Mouse (Mus musculus): Measurements from ENCODE around the gene Vtn.

Vtn gene

GRCm38 (mm10) chr11:78497544-78498522 is 1.1 kb upstream of the Vtn start, which contains the start of gene Sarm1:
Gene Sarm1, minus strand, starts transcription at chr11:78497754.
- peak; percentile 94 for ATAC-seq (ENCODE audit: low TSS enrichment)

GRCm38 (mm10) chr11:78499543-78499942 is 652 bp downstream of the Vtn start:
- no peak for ATAC-seq (ENCODE audit: low TSS enrichment)

- ATAC-seq (ENCODE audit: low TSS enrichment) = no peak
Measured at GRCm38 (mm10) chr11:78500623-78501202, 1.8 kb downstream of the Vtn start.

- ATAC-seq (ENCODE audit: low TSS enrichment) = no peak
Measured at GRCm38 (mm10) chr11:78501529-78501928, 2.6 kb downstream of the Vtn start.

GRCm38 (mm10) chr11:78502909-78503650 is 4.2 kb downstream of the Vtn start, which contains the start of gene Sebox:
Gene Sebox, plus strand, starts transcription at chr11:78503447.
- peak; percentile 42 for ATAC-seq (ENCODE audit: low TSS enrichment)

- no peak for ATAC-seq (ENCODE audit: low TSS enrichment)
Measured at GRCm38 (mm10) chr11:78505430-78505829, 6.5 kb downstream of the Vtn start.

GRCm38 (mm10) chr11:78509148-78509547 is 10.3 kb downstream of the Vtn start:
- ATAC-seq (ENCODE audit: low TSS enrichment) = no peak

- peak; percentile 89 for ATAC-seq (ENCODE audit: low TSS enrichment)
Measured at GRCm38 (mm10) chr11:78512025-78512957, 13.4 kb downstream of the Vtn start, which contains the start of the genes Tmem199 and Poldip2. Gene Tmem199, minus strand, starts transcription at chr11:78512172. Gene Poldip2, plus strand, starts transcription at chr11:78512193.

GRCm38 (mm10) chr11:78513106-78513790 is 14.4 kb downstream of the Vtn start:
- peak; percentile 20; the same call in 1 of the 2 replicates for ATAC-seq (ENCODE audit: low TSS enrichment)

GRCm38 (mm10) chr11:78515549-78516325 is 16.8 kb downstream of the Vtn start:
- no peak for ATAC-seq (ENCODE audit: low TSS enrichment)

GRCm38 (mm10) chr11:78518931-78519330 is 20.0 kb downstream of the Vtn start:
- no peak for ATAC-seq (ENCODE audit: low TSS enrichment)

- no peak for ATAC-seq (ENCODE audit: low TSS enrichment)
Measured at GRCm38 (mm10) chr11:78521880-78522279, 23.0 kb downstream of the Vtn start.

GRCm38 (mm10) chr11:78522481-78522997 is 23.6 kb downstream of the Vtn start:
- no peak for ATAC-seq (ENCODE audit: low TSS enrichment)

GRCm38 (mm10) chr11:78523241-78523955 is 24.5 kb downstream of the Vtn start:
- ATAC-seq (ENCODE audit: low TSS enrichment) = no peak

- ATAC-seq (ENCODE audit: low TSS enrichment) = no peak
Measured at GRCm38 (mm10) chr11:78524838-78525237, 25.9 kb downstream of the Vtn start.

- ATAC-seq (ENCODE audit: low TSS enrichment) = no peak
Measured at GRCm38 (mm10) chr11:78528714-78529113, 29.8 kb downstream of the Vtn start.

- ATAC-seq (ENCODE audit: low TSS enrichment) = no peak
Measured at GRCm38 (mm10) chr11:78530001-78530400, 31.1 kb downstream of the Vtn start.

GRCm38 (mm10) chr11:78531046-78531445 is 32.2 kb downstream of the Vtn start:
- ATAC-seq (ENCODE audit: low TSS enrichment) = no peak

Measured in frontal cortex, adult (tissue).